Mouse (Mus musculus) kidney, postnatal 14 days (tissue): ENCODE measurements around the gene Trim54.

Experiments used
- DNase-seq: peaks from one replicate; pipeline ENCODE4 v3.0.0; 2022; ENCODE audit warnings: mixed read lengths

Trim54 gene

DNA sequence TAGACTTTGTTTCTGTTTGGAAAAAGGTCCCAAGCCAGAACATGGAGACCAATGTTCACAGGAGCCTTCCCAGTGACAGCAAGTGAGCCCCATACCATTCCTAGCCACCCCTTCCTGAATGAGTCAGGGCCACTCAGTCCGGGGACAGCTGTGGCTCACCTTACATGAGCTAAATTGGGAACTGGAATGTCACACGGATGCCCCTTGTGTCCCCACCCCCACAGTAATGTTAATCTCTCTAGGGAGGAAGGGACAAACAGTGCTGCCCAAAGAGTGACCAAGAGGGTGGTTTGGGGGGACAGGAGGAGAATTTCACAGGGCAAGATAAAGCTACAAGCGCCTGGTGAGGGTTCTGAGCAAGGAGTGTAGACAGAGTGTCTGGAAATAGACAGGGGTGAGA, at the start of gene Trim54:
Gene Trim54 (plus strand): TSS at position 359 of the 400 bp plus-strand sequence.
- no peak for DNase-seq

DNA sequence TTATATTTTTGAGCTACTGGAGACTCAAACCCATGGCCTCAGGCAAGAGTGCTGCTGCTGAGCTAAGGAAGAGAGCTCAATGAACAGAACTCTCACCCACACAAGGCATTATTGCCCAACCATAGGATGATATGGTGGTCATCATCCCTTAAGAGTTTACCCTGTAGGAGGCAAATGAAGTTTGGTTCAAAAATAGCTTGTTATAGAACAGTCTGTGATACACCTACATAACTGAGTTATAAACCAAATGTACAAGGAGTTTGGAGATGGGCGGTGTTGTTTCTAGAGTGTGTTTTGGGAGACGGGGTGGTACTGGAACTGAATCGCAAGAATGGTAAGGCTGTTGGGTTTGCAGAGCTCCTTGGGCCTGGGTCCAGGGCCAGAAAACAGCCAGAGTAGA, 46.7 kb upstream of the Trim54 start:
- no peak for DNase-seq

DNA sequence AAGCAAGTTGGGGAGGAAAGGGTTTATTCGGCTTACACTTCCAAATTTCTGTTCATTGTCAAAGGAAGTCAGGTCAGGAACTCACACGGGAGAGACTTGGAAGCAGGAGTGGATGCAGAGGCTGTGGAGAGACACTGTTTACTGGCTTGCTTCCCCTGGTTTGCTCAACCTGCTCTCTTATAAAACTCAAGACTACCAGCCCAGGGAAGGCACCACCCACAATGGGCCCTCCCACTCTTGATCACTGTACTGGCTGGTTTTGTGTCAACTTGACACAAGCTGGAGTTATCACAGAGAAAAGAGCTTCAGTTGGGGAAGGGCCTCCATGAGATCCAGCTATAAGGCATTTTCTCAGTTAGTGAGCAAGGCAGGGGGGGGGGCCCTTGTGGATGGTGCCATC, 45.5 kb upstream of the Trim54 start:
- DNase-seq: no peak

DNA sequence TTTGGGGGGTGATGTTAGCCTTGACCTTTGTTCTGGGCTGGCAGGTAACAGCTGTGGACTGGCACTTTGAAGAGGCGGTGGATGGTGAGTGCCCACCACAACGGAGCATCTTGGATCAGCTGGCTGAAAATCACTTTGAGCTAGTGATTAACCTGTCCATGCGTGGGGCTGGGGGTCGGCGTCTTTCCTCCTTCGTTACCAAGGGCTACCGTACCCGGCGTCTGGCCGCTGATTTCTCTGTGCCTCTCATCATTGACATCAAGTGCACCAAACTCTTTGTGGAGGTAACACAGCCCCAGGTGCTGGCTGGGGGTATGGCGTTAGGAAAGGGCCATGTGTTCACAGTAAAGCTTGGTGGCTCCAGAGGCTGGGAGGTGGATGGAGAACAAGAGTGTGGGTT, 44.7 kb upstream of the Trim54 start:
- no peak for DNase-seq

DNA sequence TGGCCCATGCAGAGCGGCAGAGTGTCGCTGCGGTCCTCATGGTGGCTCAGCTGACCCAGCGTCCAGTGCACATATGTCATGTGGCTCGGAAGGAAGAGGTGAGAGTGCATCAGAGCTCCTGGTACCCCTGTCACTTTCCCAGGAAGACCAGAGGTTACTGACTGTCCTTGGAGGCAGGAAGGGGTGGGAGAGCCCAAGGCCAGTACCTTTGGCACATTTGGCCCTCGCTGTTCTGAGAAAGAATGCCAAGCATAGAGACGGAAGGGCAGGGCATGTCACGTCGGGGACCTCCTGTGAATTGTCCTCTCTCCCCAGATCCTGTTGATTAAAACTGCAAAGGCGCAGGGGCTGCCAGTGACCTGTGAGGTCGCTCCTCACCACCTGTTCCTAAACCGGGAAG, 43.3 kb upstream of the Trim54 start:
- no peak for DNase-seq

DNA sequence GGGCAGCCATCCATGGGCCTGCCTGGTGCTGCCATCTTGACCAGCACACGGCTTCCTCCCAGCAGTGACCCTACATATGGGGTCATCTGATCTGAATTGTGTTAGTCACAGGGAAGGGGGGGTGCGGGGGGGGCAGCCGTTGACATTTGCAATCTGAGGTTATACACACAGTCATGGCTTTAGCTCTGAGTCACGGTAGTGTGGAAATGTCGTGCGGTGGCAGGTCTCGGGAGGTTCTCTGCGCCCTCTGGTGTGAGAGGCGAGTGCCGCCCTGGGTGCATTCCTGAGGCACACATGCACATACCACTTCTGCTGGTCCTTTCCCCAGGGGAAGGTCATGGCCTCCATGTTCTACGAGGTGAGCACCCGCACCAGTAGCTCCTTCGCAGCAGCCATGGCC, 40.2 kb upstream of the Trim54 start:
- DNase-seq: no peak

DNA sequence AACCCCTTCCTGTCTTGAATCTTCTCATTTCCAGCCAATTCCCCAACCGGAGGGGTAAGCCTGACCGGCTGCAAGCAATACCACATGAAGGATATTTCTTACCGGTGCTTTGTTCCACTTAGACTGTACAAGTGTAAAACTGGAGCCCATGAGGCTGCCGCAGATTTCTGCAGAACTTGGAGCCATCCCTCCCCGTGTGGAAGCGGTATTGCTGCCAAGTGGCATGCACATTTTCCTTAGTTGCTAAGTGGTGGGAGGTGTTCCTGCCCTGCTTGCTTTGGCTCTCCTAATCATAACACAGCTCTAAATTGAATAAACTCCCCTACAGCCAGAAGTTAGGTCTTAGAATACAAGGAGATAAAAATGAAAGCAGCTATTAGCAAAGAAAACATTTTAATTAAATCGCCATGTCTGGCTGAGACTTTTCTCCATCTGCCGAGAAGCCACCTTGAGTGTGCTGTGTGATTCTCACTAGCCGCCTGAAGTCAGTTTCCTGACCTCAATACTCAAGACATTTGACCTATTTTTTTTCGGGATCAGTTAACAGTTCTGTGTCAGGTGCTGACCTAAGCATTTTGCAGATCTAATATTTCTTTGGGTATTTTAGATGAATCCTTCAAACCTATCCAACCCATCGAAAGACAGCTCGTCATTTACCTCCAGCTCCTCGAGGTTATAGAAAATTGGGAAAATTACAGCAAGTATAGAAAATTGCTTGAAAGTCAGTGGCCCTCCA, 36.3 kb upstream of the Trim54 start:
- no peak for DNase-seq

DNA sequence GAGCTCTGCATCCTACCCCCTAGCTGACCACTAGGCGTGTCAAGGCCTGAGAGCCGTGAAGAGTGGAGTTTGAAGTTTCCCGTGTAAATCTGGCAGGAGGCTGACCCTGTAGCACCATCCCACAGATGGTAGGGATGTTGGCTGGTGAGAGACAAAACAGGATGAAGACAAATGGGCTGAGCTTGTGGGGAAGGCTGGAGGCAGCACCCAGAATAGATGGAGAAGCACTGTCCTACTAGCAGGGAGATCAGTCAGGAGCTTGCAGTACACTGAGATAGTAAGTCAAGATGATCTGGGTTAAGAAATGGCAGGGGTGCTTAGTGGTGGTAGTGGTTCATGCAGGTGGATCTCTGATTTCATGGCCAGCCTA, 35.7 kb upstream of the Trim54 start:
- no peak for DNase-seq

DNA sequence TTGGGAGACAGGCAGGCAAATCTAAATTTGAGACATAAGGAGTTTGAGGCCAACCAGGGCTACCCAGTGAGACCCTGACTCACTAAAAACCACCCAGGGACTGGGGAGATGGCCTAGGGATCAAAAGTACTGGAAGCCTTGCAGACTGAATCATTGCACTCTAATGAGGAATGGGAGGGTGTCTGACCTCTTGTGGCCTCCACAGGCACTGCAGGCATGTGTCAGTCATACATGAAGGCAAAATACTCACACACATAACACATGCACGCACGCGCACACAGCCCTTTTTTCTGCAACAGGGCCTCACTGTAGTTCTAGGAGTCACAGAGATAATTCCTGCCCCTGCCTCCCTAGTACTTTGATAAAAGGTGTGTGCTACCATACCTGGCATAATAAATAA, 35.1 kb upstream of the Trim54 start:
- peak; percentile 49 for DNase-seq

DNA sequence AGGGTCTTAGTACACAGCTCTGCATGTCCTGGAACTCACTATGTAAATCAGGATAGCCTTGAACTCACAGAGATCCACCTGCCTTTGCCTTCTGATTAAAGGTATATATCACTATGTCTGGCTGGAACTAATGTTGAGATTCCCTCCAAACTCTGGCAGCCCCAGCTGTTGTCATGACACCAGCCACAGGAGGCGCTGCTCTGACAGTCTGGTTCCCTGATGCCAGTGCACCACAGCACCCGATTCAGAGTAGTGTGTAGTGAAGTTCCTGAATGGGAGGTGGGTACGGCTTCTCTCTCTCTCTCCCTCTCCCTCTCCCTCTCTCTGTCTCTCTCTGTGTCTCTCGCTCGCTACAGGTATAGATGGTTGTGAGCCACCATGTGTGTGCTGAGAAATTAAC, 34.2 kb upstream of the Trim54 start:
- DNase-seq: peak; percentile 66

DNA sequence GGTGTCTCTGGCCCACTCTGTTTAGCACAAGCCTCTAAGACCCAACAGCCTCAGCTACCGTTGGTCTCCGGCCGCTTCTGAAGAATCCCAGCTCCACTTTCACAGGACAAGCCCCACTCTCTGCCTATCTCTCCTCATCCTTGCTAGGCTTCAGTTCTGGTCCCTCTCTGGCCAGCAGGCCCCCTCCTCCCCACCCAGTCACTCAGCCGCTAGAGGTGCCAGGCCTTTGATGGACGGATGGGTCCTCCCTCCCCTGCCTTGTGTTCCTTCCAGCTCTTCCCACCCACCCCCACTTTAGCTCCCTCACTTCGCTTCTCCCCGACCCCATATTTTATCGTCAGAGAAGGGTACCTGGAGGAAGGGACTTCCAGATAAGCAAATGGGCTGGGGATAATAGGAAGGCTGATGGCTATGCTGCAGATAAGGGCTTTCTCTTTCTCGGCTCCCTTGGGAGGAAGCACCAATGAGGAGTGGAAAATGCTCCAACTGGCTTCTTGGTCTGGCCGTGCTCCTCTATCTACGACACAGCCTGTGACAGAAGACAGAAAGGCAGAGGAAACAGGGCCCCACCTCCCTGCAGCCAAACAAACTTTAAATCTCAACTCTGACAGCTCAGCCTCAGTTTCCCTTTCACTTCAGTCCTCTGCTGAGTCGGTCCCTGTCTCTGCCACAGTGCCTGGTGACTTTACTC, 33.4 kb upstream of the Trim54 start:
- peak; percentile 51 for DNase-seq

DNA sequence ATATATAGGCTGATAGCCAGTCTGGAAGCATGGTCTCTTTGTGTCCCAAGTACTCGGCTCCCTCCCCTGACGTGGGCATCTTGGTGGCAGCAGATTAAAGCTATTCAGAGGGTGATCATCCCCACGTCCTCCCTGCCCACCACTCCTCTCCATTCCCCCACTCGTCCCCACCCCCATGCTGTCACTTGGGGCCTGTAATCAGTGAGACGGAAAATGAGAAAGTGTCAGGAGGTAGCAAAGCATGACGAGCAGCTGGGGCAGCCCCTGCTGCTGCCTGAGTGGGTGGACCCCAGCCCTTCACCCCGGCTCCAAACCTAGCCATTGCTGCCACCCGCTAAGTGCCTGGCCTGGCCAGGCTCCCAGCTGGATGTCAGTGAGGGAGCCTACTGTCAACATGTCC, 32.6 kb upstream of the Trim54 start:
- no peak for DNase-seq

DNA sequence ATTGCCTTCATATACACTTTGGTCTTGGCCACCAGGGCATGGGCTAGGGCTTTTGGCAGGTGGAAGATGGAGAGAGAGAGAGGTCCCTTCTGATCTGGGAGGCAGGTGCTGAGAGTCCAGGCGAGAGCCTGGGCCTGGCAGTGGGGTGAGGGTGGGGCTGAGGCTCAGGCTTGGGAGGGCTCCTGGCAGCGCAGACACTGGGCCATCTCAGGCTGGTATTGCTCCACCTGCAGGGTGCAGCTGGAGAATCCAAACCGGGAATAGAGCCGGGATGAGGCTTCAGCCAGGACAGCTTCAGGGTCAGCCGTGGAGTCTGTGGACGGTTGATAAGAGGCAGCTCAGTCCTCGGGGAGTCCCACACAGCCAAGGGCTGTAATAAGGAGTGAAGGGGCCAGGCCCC, 29.9 kb upstream of the Trim54 start:
- DNase-seq: no peak

DNA sequence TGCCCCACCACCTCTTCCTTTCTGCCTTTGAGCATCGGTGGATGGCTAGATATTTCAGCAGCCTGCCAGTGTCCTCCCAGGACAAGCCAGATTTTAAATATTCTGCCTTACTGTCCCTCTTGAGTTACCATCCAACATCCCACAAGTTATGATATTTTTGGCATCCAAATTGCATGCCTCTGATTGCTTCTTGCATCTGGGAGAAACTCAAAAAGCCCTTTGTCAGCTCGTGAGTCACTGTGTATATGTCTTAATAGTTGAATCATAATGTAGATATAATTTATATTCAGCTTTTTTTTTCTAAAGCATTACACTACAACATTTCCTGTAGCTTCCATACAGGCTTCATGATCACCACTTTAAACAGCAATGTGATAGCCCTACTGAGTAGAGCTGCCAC, 29.4 kb upstream of the Trim54 start:
- DNase-seq: no peak

DNA sequence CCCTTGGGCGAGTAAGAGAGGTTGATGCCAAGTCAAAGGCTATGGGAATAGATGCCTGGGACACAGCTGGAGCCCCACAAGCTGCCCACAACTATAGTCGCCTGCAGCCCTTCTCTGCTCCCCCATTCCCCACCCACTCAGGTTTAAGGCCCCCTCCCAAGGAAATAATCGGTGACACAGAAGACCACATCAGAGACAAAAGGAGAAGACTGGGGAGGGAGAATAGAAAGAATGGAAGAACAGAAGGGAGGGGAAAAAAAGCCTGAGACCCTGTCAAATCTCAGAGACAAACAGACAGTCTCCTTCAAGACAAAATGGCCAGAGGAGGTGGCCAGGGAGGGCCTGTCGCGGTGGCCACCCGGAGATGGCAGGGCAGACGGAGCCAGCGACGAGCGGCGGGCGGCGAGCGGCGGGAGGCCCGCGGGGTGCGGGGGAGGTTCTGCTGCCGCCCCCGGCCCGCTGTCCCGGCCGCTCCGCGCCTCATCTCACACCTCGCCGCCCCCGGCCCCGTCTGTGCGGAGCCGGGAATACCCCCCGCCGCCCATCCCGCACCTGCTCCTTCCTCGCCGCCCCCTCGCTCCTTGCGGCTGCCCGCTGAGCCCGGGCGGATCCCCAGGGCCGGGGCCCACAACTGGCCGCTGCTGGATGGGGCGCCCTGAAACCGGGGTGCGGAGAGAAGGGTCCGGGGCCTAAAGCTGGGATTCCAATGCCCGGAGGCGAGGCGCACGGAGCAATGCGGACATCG, 24.1 kb upstream of the Trim54 start:
- no peak for DNase-seq

DNA sequence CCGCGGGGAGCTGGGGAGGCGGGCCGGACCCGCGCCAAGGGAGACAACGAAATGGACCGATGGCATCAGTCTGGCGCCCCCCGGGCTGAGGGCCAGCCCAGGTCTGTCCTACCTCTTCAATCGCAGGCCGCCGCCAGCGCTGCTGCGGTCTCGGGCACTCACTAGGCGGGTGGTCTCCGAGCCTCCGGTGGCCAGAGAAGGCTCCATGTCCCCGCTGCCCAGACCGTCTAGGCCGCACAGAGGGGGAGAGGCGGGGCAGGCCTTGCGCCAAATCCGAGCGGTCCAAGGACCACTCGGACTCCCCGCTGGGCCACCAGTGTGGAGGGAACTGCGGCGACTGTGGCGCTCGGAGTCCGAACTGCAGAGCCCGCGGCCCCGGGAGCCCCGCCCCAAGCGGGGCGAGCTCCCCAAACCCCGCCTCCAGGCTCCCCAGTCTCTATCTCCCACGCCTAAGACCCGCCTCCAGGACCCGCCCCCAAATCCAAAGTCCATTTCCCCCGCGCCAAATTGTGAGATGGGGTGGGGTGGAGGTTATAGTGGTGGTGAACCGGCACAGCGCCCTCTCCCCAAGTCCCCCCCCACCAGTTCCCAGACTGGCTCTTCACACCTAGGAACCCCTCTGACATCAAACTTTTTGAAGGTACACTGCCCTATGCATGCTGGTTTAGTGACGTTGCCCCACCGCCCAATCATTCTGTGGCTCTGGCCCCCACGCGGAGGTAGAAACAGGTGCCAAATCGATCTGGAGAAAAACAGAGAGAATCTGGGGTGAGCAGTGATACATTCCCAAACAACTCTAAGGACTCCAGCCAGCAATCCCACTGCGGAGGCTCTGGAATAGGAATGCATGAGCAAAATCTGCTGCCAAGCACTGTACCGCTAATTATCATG, 23.1 kb upstream of the Trim54 start:
- DNase-seq: peak; percentile 75

DNA sequence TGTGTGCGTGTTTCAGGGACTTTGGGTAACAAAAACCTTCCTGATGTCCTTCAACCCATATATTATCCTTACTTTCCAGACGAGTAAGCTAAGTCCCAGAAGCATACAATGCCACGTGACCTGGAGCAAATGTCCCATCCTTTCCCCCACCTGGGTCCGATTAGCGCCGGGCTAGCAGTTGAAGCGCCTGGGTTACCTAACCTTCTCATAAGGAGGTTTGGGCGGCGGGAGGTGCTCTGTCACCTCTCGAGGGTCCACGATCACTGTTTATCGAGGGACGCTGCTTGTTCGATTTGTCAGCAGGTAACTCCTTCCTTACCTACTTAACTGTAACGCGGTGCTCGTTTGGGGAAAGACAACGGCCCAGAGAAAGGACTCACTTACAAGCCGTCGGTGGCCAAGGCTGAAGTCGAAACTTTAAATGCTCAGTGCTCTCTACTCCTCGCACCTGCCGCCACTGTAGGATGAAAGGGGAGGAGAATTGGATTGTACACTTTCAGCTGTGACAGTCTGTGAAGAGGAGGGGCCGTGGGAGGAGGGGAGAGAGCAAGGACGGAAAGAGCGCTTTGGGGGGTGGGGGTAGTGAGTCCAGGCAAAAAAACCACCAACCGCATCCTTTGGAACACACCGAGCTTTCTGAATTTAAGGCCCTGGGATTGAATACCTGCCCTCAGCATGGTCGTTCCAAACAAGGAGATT, 22.3 kb upstream of the Trim54 start:
- no peak for DNase-seq

DNA sequence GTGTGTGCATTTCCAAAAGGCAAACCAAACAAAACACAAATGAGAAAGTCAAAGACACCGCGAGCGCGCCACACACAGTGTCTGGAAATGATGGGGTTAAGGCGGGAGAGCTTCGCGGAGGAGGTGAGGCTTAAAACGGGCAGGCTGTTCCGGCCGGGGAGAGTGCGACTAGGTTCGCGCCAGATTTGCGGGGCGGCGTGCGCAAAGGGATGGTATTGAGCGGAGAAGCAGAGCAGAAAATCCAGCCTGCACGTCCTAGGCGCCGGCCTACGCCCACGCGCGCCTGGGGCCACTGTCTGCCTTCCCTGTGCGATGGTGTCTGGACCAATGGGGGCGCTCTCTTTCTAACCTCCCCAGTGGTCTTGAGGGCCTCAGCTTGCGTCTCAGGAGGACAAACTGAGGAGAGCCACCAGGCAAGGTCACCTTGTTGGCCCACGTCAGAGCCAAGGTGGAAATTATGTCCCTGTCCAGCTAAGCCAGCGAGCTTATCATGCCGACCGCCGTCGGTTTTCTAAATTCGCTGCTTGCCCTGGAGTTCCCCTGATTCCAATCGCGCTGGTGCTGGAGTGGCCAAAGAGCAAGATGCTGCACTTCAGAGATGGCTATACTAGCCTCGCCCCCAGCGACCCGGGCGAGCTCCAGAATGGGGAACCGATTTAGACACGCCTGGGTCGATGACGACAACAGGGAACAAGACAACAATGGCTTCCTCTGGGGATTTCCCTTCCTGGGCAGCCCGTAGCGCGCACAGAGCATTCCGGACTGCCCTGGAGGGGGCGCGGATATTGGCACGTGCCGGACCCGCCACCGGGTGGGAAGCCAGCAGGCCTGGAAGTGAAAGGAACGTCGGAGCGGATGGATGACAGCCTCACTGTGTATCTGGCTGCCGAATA, 21.5 kb upstream of the Trim54 start:
- DNase-seq: peak; percentile 60

DNA sequence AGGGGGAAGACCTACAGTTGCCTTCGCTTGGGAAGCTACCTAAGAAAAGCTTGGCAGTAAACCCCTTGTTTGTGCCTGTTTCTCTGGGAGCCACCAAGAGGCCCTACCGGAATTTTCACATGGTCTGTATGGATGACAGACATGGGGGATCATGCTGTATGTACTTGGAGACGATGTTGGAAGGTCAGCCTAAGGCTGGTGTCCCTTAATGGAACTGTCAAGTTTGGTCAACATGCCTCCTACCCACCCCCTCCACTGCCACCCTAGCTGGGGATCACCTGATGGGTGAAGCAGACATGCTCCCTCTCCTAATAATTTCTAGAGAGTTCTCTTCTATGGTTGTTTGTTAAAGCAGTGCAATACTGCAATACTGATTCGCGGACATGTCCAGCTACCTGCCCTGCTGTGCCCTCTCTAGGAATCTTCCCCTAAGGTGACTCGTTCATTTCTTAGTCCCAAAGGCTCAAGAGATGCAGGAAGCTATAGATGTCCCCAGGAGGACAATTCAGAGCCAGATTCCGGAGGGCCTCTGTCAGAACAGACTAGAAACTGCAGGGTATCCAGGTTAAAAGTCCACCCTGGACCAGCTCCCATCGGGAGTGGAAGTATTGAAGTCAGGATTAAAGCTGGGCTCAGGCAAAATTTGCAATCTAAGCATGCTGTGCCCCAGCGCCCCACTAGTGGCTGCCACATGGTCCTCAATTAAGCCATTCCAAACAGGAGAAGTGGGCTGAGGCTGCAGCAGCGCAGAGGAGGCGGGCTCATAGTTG, 20.6 kb upstream of the Trim54 start:
- DNase-seq: no peak

DNA sequence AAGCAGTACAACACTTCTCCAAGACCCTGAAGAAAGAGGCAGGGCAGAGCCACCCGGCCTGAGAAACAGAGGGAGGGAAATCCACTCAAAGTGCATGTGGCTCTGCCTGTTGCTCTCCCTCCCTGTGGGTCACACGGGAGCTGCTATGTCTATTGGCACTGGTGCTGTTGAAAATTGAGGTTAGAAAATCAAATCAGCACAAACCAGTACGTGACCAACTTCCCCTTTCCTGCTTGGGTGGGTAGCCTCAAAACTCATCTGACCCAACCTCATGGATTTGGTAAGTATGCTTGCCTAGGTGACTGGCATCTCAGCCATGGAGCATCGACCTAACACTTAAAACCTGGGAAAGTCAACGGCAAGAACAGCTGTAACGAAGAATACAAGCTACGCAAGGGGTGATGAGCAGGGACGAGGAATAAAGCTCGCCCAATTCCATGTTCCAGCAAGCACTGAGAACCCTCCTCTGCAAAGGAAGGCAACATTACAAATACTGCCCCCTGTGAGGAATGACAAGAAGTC, 10.6 kb upstream of the Trim54 start, which contains the start of gene Dnajc5g:
Gene Dnajc5g (plus strand): TSS at position 472 of the 522 bp plus-strand sequence.
- DNase-seq: no peak
